Mouse (Mus musculus) mesoderm, embryonic 11.5 days (tissue): ENCODE data around the gene Fam187a.

ENCODE experiments used
- DNase-seq: peaks from one replicate; pipeline ENCODE4 v3.0.0-alpha.2; 2012; ENCODE audit warnings: low read depth, low spot score

Fam187a gene

GRCm38 (mm10) chr11:102894716-102895115 is 9.7 kb downstream of the Fam187a start:
- DNase-seq: no peak

- DNase-seq: no peak
These were observed 10.8 kb downstream of the Fam187a start for GRCm38 (mm10) chr11:102895779-102896178.

GRCm38 (mm10) chr11:102896641-102897040 is 11.7 kb downstream of the Fam187a start:
- no peak for DNase-seq

- no peak for DNase-seq
These were observed 13.4 kb downstream of the Fam187a start for GRCm38 (mm10) chr11:102898408-102898807.

GRCm38 (mm10) chr11:102900763-102901162 is 15.8 kb downstream of the Fam187a start, which contains the start of gene Gfap:
Gfap (minus strand) TSS chr11:102900912.
- DNase-seq: peak; percentile 89

GRCm38 (mm10) chr11:102901199-102901598 is 16.2 kb downstream of the Fam187a start:
- DNase-seq: no peak

- no peak for DNase-seq
These were observed 17.1 kb downstream of the Fam187a start for GRCm38 (mm10) chr11:102902107-102902506.

- DNase-seq: no peak
These were observed 18.7 kb downstream of the Fam187a start for GRCm38 (mm10) chr11:102903654-102904053.

- DNase-seq: no peak
These were observed 26.4 kb downstream of the Fam187a start for GRCm38 (mm10) chr11:102911376-102911775.

- no peak for DNase-seq
These were observed 30.4 kb downstream of the Fam187a start for GRCm38 (mm10) chr11:102915380-102915779.

- DNase-seq: no peak
These were observed 33.1 kb downstream of the Fam187a start for GRCm38 (mm10) chr11:102918077-102918476.

GRCm38 (mm10) chr11:102921491-102921890 is 36.5 kb downstream of the Fam187a start:
- DNase-seq: no peak

GRCm38 (mm10) chr11:102924557-102925350 is 39.8 kb downstream of the Fam187a start, which contains the start of gene Kif18b:
Kif18b (minus strand) TSS chr11:102925124.
- DNase-seq: peak; percentile 98

- DNase-seq: no peak
These were observed 40.4 kb downstream of the Fam187a start for GRCm38 (mm10) chr11:102925351-102925717.

GRCm38 (mm10) chr11:102930672-102931071 is 45.7 kb downstream of the Fam187a start:
- no peak for DNase-seq

GRCm38 (mm10) chr11:102936272-102936671 is 51.3 kb downstream of the Fam187a start:
- no peak for DNase-seq
